Mouse (Mus musculus): ENCODE results near the gene Pmpca. TPM values are rescaled to one million over a fixed set of nuclear protein-coding genes. Genes with fewer than 3 reads are reported as not detected.

Gene Pmpca
- total RNA-seq (2023): 53.3 and 70.5 TPM in 2 replicates

DNA sequence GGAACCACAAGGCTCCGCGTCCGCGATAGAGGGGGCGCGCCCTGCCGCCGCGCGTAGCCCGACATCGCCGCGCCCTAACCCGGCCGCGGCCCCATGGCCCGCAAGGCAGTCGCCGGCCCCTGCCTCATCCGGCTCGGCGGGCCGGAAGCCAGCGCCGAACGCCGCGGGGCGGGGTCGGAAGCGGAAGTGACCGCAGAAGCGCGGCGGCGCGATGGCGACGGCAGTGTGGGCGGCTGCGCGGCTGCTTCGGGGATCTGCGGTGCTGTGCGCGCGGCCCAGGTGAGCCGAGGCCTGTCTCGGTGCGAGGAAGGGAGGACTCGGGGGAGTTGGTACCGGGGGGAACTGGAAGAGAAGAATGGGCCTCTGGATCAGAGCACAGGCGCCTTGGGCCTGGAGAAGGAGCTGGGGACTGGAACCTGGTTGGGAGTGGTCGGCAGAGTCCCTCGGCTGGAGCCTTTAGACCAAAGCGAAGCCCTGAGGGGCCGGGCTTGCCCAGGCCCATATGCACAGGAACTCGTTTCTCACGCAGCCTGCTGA lies at the start of gene Pmpca, which contains the start of gene Entr1:
TSS of gene Pmpca (plus strand) at position 186 of the 537 bp plus-strand sequence.
TSS of gene Entr1 (minus strand) at position 163 of the 537 bp plus-strand sequence.

DNA sequence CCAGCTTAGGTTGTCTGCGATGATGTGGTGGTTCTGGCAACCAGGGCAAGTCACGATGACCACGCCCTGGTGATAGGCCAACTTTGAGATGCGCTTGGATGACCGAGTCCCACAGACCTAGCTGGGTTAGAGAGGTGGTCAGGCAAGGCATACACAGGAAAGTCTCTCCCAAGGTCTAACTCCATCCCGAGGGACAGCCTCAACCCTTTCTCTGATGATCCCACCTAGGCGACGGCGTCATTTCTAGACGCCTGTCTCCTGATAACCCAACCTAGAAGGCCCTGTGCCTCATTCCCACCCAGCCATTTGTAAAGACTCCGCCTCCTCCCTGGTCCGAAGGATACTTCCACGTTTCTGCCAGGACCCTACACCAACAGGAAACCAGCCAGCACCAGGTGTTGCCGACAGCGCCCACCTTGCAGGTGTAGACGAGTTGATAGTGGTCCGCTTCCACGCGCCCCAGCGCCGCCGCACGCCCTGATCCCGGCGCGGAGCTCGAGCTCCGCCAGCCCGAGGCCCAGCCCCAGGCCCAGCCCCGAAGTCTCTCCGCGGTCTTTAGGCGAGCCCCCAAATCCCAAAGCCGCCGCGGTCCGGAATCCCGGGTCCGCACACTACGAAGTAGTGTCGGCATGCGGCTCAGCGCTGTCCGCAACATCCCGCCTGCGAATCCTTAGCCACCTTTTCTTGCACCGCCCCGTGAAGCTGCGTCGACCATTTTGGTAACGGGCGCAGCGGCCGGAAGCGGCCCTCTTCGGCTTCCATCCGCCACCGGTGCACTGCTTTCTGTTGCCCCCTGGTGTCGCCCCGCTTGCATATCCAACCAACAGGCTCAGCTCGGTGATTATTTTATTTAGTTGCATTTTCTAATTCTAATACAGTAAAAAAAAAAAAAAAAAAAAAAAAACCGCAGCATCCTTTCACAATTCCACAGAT lies 37.5 kb upstream of the Pmpca start, which contains the start of gene Dnlz:
TSS of gene Dnlz (minus strand) at position 753 of the 933 bp plus-strand sequence.

DNA sequence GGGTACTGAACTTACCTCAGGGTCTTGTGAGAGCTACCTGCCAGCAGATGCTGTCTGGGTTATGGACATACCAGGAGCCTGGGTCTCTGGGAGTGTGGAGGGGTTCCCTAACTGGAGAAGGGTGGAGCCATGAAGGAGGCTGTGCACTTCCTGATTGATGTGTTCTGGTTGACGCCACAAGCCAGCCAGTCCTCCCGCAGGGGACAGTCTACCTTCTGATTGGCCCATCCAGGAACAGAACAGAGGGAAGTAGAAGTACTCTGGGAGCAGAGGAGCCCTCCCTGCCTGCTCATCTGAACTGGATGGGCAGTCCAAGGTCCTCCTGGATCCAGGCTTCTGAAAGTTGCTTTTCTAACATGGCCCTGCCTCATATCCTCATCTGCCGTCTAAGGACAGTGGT lies 28.4 kb upstream of the Pmpca start, which contains the start of gene Card9:
TSS of gene Card9 (minus strand) at position 147 of the 400 bp plus-strand sequence.

DNA sequence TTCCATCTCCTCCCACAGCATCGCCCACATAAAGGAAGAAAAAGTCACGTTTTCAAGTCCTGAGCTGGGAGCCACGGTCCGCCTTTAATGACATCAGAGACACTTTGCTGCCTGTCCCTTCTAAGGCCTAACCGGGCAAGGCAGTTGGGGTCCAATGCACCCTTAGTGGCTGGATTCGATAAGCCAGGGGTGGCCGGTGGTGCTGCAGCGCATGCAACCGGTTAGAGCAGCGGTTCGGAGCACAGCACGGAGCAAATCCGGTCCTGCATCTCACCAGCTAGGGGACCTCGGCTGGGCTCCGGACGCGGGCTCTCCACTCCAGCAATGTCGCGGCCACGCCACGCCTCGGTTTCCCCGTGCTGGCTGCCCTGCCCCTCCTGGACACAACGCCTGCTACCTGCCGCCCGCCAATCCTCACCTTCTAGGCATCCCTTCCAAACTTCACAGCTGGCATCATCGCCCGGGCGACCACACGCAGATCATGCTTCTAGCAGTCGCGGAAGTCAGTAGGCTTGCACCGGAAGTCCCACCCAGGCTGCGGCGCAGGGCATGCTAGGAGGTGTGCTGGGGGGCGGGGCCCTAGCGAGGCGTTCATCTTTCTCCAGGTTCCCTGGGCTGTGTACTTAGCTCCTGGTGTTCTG lies 8.9 kb upstream of the Pmpca start, which contains the start of gene Snapc4:
TSS of gene Snapc4 (minus strand) at position 523 of the 641 bp plus-strand sequence.

DNA sequence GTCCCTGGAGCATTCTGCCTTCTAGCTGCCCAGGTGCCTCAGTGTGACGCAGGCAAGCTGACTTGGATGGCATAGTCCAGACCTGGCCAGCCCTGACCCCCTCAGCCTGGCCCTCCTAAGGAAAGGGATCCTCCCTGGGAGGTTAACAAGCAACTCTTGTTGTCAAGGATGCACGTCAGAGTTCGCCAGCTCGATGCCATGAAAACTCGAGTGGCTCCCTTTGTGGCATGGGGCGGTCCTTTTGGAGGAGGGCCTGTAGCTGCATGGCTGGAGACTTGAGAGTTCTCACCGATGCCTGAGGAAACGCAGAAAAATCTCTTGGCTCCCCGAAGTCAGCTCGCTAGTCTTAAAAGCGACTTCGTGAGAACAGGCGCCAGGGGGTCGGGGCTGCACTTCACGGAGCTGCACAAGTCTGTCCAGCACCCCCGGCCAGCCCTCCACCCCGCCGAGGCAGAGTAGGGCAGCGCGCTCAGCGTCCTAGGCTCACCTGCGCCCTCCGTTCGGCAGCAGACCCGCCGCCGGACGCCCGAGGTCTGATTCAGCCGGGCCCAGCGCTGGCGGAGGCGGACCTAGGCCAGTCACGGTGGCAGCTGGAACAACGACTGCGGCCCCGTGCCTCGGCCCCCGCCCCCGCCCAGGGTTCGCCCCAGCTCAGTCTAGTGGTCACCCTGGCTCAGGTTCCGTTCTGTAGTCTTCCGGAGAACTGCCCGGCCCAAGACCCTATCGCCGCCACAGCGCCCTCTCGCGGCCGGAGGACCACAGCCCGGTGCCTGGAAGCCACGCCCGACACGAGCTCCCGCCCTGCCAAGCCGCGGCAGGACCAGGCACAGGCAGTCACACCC lies 19.6 kb downstream of the Pmpca start, which contains the start of gene Inpp5e:
TSS of gene Inpp5e (minus strand) at position 689 of the 842 bp plus-strand sequence.

DNA sequence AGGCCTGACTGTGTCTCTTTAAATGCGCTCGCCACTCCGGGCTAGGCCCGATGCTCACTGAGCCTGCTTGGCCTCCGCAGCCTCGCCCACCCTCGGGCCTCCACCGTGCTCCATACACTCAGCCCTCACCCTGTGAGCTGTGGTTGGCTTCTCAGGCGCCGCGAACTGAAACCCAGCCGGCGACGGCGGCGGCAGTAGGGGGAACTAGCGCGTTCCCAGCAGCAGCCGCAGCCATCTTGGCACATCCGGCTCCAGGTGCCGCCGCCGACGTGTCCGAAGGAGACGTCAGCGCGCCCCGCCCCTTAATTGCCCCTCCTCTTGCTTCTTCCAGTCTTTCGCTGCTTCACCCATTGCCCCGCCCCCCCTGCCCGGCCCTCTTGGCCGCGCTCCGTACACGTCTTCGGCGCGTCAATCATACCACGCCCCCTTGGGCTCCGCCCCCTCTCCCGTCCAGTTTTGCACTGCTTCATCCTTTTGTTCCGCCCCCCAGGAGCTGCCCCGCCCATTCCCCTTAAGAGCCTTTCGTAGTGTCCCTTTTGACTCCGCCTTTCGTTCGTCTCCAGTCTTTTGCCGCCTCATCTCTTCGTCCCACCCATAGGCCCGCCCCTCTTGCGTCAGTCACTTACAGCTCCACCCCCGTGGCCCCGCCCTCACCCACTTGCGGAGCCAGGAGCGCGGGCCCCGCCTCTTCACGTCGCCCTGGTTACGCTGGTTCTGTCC lies 56.0 kb downstream of the Pmpca start, which contains the start of gene Sec16a:
TSS of gene Sec16a (minus strand) at position 271 of the 720 bp plus-strand sequence.

Other genes with a start within 250 kb of the Pmpca start
- not detected in 2 replicates for gene Lhx3, start 181.1 kb upstream of the Pmpca start, total RNA-seq (2023)
- gene Qsox2, start 151.8 kb upstream of the Pmpca start, total RNA-seq (2023): 1.7 and 2.0 TPM in 2 replicates
- gene Ccdc187, start 94.8 kb upstream of the Pmpca start, total RNA-seq (2023): not detected in 2 replicates
- gene Gpsm1, start 73.8 kb upstream of the Pmpca start, total RNA-seq (2023): 25.3 and 46.5 TPM in 2 replicates
- gene Dnlz, start 37.2 kb upstream of the Pmpca start, total RNA-seq (2023): 3.6 and 3.8 TPM in 2 replicates
- gene Card9, start 28.4 kb upstream of the Pmpca start, total RNA-seq (2023): 168 and 193 TPM in 2 replicates
- 11.2 and 22.6 TPM in 2 replicates for gene Snapc4, start 8.7 kb upstream of the Pmpca start, total RNA-seq (2023)
- 91.6 and 110 TPM in 2 replicates for gene Entr1, start within 50 bp of the Pmpca start, total RNA-seq (2023)
- gene Inpp5e, start 19.9 kb downstream of the Pmpca start, total RNA-seq (2023): 13.9 and 24.1 TPM in 2 replicates
- gene Sec16a, start 55.9 kb downstream of the Pmpca start, total RNA-seq (2023): 54.5 and 65.3 TPM in 2 replicates
- gene Notch1, start 127.3 kb downstream of the Pmpca start, total RNA-seq (2023): 232 and 234 TPM in 2 replicates
- 2.5 and 8.7 TPM in 2 replicates for gene Egfl7, start 190.7 kb downstream of the Pmpca start, total RNA-seq (2023)
- not detected in 2 replicates for gene Gm20532, start 197.3 kb downstream of the Pmpca start, total RNA-seq (2023)
- 109 and 113 TPM in 2 replicates for gene Agpat2, start 215.1 kb downstream of the Pmpca start, total RNA-seq (2023)
- 0.88 and 1.7 TPM in 2 replicates for gene Fam69b, start 239.1 kb downstream of the Pmpca start, total RNA-seq (2023)